7 mouse cellular contexts compared by ENCODE assay signal in genomic region chr7:81213347-81214152, GRCm38 (mm10). TPM values are rescaled to one million over a fixed set of nuclear protein-coding genes. Genes with fewer than 3 reads are reported as not detected.
A peak's percentile ranks its signal among the peaks of the same experiment; 100 is the strongest.
DNase-seq lines count a peak whose midpoint lies in the region; ATAC-seq and TF ChIP-seq lines count a peak whose summit lies in the region.

TSS of gene Pde8a (plus strand) at chr7:81213596.

- H3K79me2 ChIP-seq in myocyte (ENCODE audit: control insufficient read depth, insufficient read depth) = no peaks in the 10 kb centered on the region

- TF ChIP-seq POLR2A in myocyte (IDR thresholded peaks at IDR 0.05; ENCODE audit: insufficient read length, low read depth) = no peak

- DNase-seq in spleen, adult 18-20 months = peak; percentile 20 to 43
- DNase-seq in spleen, adult 12 weeks (ENCODE audit: low spot score) = no peak
- DNase-seq in embryonic facial prominence, embryonic 11.5 days (ENCODE audit: low spot score) = no peak
- no peak for DNase-seq in heart, postnatal 0 days (ENCODE audit: low spot score)
- DNase-seq in yolk sac, embryonic 10.5 days (ENCODE audit: low spot score) = peak; percentile 21

- ATAC-seq in embryonic facial prominence, embryonic 11.5 days (replicated peaks; ENCODE audit: insufficient number of reproducible peaks, low FRiP score, low TSS enrichment, low read depth) = no peak; the same call in 1 of the 2 replicates
- peak; percentile 5 for ATAC-seq in heart, postnatal 0 days (ENCODE audit: insufficient read depth, low read depth)
- ATAC-seq in limb, embryonic 13.5 days (ENCODE audit: low FRiP score, low read depth) = no peak

- 1% methylated on average over 112 of the region's 128 CpGs for WGBS in embryonic facial prominence, embryonic 11.5 days
- under 1% methylated on average over 99 of the region's 128 CpGs for WGBS in heart, postnatal 0 days
- 2% methylated on average over 92 of the region's 128 CpGs for WGBS in limb, embryonic 13.5 days

- peaks cover 9% of the 10 kb centered on the region for H3K4me1 ChIP-seq in embryonic facial prominence, embryonic 11.5 days (ENCODE audit: control insufficient read depth, insufficient read depth, low read length)
- H3K4me1 ChIP-seq in heart, postnatal 0 days (ENCODE audit: control insufficient read depth, insufficient read depth) = peaks cover 5% of the 10 kb centered on the region; the same call in 1 of the 2 replicates
- peaks cover 12% of the 10 kb centered on the region for H3K4me1 ChIP-seq in limb, embryonic 13.5 days

- peak within 1 kb of the TSS; percentile 43 for H3K9ac ChIP-seq in embryonic facial prominence, embryonic 11.5 days (replicated peaks; ENCODE audit: low read length)
- peak within 1 kb of the TSS; percentile 67 for H3K9ac ChIP-seq in heart, postnatal 0 days (replicated peaks; ENCODE audit: low read depth, low read length)
- H3K9ac ChIP-seq in limb, embryonic 13.5 days = peak within 1 kb of the TSS; percentile 59

- no peak for TF ChIP-seq CTCF in heart, postnatal 0 days (IDR thresholded peaks at IDR 0.05; ENCODE audit: low read depth)

- H3K4me2 ChIP-seq in embryonic facial prominence, embryonic 11.5 days (ENCODE audit: low read depth, low read length) = peak within 1 kb of the TSS; percentile 48
- H3K4me2 ChIP-seq in heart, postnatal 0 days (ENCODE audit: low read depth, low read length) = peak within 1 kb of the TSS; percentile 58
- peak within 1 kb of the TSS; percentile 72 for H3K4me2 ChIP-seq in limb, embryonic 13.5 days (replicated peaks)
- H3K4me2 ChIP-seq in myocyte (ENCODE audit: low read depth) = peak within 1 kb of the TSS; percentile 65

- TF ChIP-seq EP300 in heart, postnatal 0 days (IDR thresholded peaks at IDR 0.05; ENCODE audit: low read depth) = no peak

- no peaks in the 10 kb centered on the region for H3K36me3 ChIP-seq in embryonic facial prominence, embryonic 11.5 days (replicated peaks; ENCODE audit: control insufficient read depth, insufficient read depth, low read depth, low read length)
- no peaks in the 10 kb centered on the region for H3K36me3 ChIP-seq in heart, postnatal 0 days (replicated peaks; ENCODE audit: control insufficient read depth, insufficient read depth, low read length)
- H3K36me3 ChIP-seq in limb, embryonic 13.5 days = no peaks in the 10 kb centered on the region
- no peaks in the 10 kb centered on the region for H3K36me3 ChIP-seq in myocyte (ENCODE audit: control insufficient read depth, insufficient read depth)

- no peak within 1 kb of the TSS for H3ac ChIP-seq in myocyte (ENCODE audit: control insufficient read depth, insufficient read length)

- peak within 1 kb of the TSS; percentile 39; the same call in 1 of the 2 replicates for H3K27ac ChIP-seq in embryonic facial prominence, embryonic 11.5 days (replicated peaks; ENCODE audit: low read depth, low read length)
- H3K27ac ChIP-seq in heart, postnatal 0 days (ENCODE audit: low read depth) = peak within 1 kb of the TSS; percentile 82
- peak within 1 kb of the TSS; percentile 56 for H3K27ac ChIP-seq in limb, embryonic 13.5 days

- peak within 1 kb of the TSS; percentile 39 for H3K4me3 ChIP-seq in embryonic facial prominence, embryonic 11.5 days (ENCODE audit: low read depth, low read length)
- peak within 1 kb of the TSS; percentile 64 for H3K4me3 ChIP-seq in heart, postnatal 0 days (ENCODE audit: low read depth, low read length)
- peak within 1 kb of the TSS; percentile 52 for H3K4me3 ChIP-seq in limb, embryonic 13.5 days
- H3K4me3 ChIP-seq in myocyte = peak within 1 kb of the TSS; percentile 20

- H3K9me3 ChIP-seq in embryonic facial prominence, embryonic 11.5 days (replicated peaks; ENCODE audit: control insufficient read depth, low read length) = no peaks in the 10 kb centered on the region
- no peaks in the 10 kb centered on the region for H3K9me3 ChIP-seq in heart, postnatal 0 days (replicated peaks; ENCODE audit: control insufficient read depth, low read length)
- no peaks in the 10 kb centered on the region for H3K9me3 ChIP-seq in limb, embryonic 13.5 days

- H3K27me3 ChIP-seq in embryonic facial prominence, embryonic 11.5 days (ENCODE audit: control insufficient read depth, insufficient read depth, low read length) = peaks cover 32% of the 10 kb centered on the region
- 0 out of 2 replicates have a peak, but pooled peaks cover 2% of the 10 kb centered on the region for H3K27me3 ChIP-seq in heart, postnatal 0 days (ENCODE audit: control insufficient read depth, insufficient read depth, low read length)
- peaks cover 88% of the 10 kb centered on the region for H3K27me3 ChIP-seq in limb, embryonic 13.5 days
- peaks cover 12% of the 10 kb centered on the region for H3K27me3 ChIP-seq in myocyte (ENCODE audit: control insufficient read depth, insufficient read depth, insufficient read length)

TF ChIP-seq in myocyte, 11 proteins besides CTCF, POLR2A, EP300 and RAD21:
- TF ChIP-seq TCF12 (IDR thresholded peaks at IDR 0.05; ENCODE audit: insufficient read depth, poor library complexity, severe bottlenecking) (no peak), USF1 (IDR thresholded peaks at IDR 0.05; ENCODE audit: low read depth) (no peak), CEBPB (IDR thresholded peaks at IDR 0.05; ENCODE audit: insufficient read depth, poor library complexity, severe bottlenecking) (no peak), MYOD1 (IDR thresholded peaks at IDR 0.05; ENCODE audit: control insufficient read depth in 1 of 3, insufficient read length in 2 of 3, low read depth in 2 of 3) (no peak)

RNA-seq across cellular contexts. Expression of gene Pde8a, which starts in this region (rescaled TPM):
- polyA plus RNA-seq in embryonic facial prominence, embryonic 11.5 days (2014; fragmentation: Nextera tagmentation; extraction: Ambion mirVana) = 4.1 and 5.0 TPM in 2 replicates
- total RNA-seq in heart, postnatal 0 days (2014; rRNA removed; ENCODE audit: low replicate concordance) = 6.9 and 9.6 TPM in 2 replicates
- 4.2 and 4.5 TPM in 2 replicates for polyA plus RNA-seq in heart, postnatal 0 days (2015; fragmentation: Nextera tagmentation; extraction: Ambion mirVana)
- 3.9 and 4.8 TPM in 2 replicates for polyA plus RNA-seq in limb, embryonic 13.5 days (2015; fragmentation: Nextera tagmentation; extraction: Ambion mirVana)
- polyA plus RNA-seq in myocyte (2012; fragmentation: generic; extraction: Trizol) = 3.5 TPM

Comparison
In these comparisons a context has a peak if more than half of its experiments do, and no peak if none do; other contexts are left out.
1. DNase-seq: peak in spleen, adult 18-20 months (2 of 2) and yolk sac, embryonic 10.5 days (single experiment); none in spleen, adult 12 weeks (single experiment), embryonic facial prominence, embryonic 11.5 days (single experiment) and heart, postnatal 0 days (single experiment).
2. Peak in every context shown above with its lines, with median percentiles within 50 percentile points of each other: H3K27ac ChIP-seq, H3K4me2 ChIP-seq, H3K4me3 ChIP-seq and H3K9ac ChIP-seq.